Mouse (Mus musculus) monocyte, adult 5-6 weeks (primary cell): ENCODE data around the gene Eif2b3. TPM values are rescaled to one million over a fixed set of nuclear protein-coding genes. Genes with fewer than 3 reads are reported as not detected.

Source experiments
- ATAC-seq: fragments of 153-309, 156-312 bp; replicated peaks from 2 replicates; pipeline ENCODE4 v1.8.0; 2017; ENCODE audit warnings: mild to moderate bottlenecking; ENCODE audit not compliant: low TSS enrichment, insufficient number of reproducible peaks, severe bottlenecking, poor library complexity, low FRiP score
- total RNA-seq: library from RNA; stranded (forward); fragments of 200-1000, 200-491, 200-594 nt; gene quantifications from 3 replicates; pipeline ENCODE4 v1.2.3, GENCODE M21; 2017

The Eif2b3 gene
- total RNA-seq, 1 experiment from 2014 or later, result 13.1 TPM

GRCm38 (mm10) chr4:117070624-117071023 lies 51.4 kb downstream of the Eif2b3 start:
- ATAC-seq, result no peak

GRCm38 (mm10) chr4:117071183-117071582 lies 52.0 kb downstream of the Eif2b3 start:
- no peak for ATAC-seq

GRCm38 (mm10) chr4:117087948-117088640 lies 68.9 kb downstream of the Eif2b3 start:
- ATAC-seq, result no peak

GRCm38 (mm10) chr4:117090586-117090985 lies 71.4 kb downstream of the Eif2b3 start:
- no peak for ATAC-seq

- no peak for ATAC-seq
Observed at GRCm38 (mm10) chr4:117094626-117095361, 75.6 kb downstream of the Eif2b3 start.

GRCm38 (mm10) chr4:117095551-117096452 lies 76.6 kb downstream of the Eif2b3 start, which contains the start of gene Ptch2:
Gene Ptch2, plus strand, starts transcription at chr4:117096075.
- ATAC-seq, result no peak

- ATAC-seq, result no peak
Observed at GRCm38 (mm10) chr4:117096666-117097065, 77.5 kb downstream of the Eif2b3 start.

GRCm38 (mm10) chr4:117097969-117098763 lies 79.0 kb downstream of the Eif2b3 start:
- ATAC-seq, result no peak

- ATAC-seq, result no peak
Observed at GRCm38 (mm10) chr4:117098764-117099036, 79.5 kb downstream of the Eif2b3 start.

GRCm38 (mm10) chr4:117100036-117100435 lies 80.8 kb downstream of the Eif2b3 start:
- ATAC-seq, result 0 out of 2 replicates have a peak, but pooled peaks have one; percentile 14

GRCm38 (mm10) chr4:117101218-117101617 lies 82.0 kb downstream of the Eif2b3 start:
- 0 out of 2 replicates have a peak, but pooled peaks have one; percentile 27 for ATAC-seq

- no peak for ATAC-seq
Observed at GRCm38 (mm10) chr4:117104672-117105071, 85.5 kb downstream of the Eif2b3 start.

GRCm38 (mm10) chr4:117105127-117105526 lies 85.9 kb downstream of the Eif2b3 start:
- no peak for ATAC-seq

GRCm38 (mm10) chr4:117107813-117108523 lies 88.8 kb downstream of the Eif2b3 start:
- no peak for ATAC-seq

GRCm38 (mm10) chr4:117108524-117108849 lies 89.3 kb downstream of the Eif2b3 start:
- ATAC-seq, result no peak

- ATAC-seq, result no peak
Observed at GRCm38 (mm10) chr4:117109330-117109729, 90.1 kb downstream of the Eif2b3 start.

- no peak for ATAC-seq
Observed at GRCm38 (mm10) chr4:117110249-117110648, 91.0 kb downstream of the Eif2b3 start.

GRCm38 (mm10) chr4:117110985-117111384 lies 91.8 kb downstream of the Eif2b3 start:
- ATAC-seq, result no peak
